Mouse (Mus musculus) hindbrain, postnatal 0 days (tissue): ENCODE data around the gene Ostm1. TPM values are rescaled to one million over a fixed set of nuclear protein-coding genes. Genes with fewer than 3 reads are reported as not detected.

ENCODE experiments used
- ATAC-seq: fragments of 200-750 bp; cut with Nextera tagmentation; 2 replicates; pipeline ENCODE4 v1.8.0; 2017; ENCODE audit warnings: mild to moderate bottlenecking, moderate TSS enrichment, moderate library complexity
- DNase-seq: peaks from one replicate; pipeline ENCODE4 v3.0.0-alpha.2; 2015; ENCODE audit warnings: low spot score
- H3K27ac ChIP-seq: fragments of 300-500 bp; sonication (generic); 2 replicates; pipeline ENCODE4 v1.5.1; 2014; ENCODE audit warnings: mild to moderate bottlenecking
- H3K27me3 ChIP-seq: fragments of 300-500 bp; sonication (generic); 2 replicates; pipeline ENCODE4 v1.6.1; 2014; ENCODE audit warnings: low read length, mixed read lengths; ENCODE audit not compliant: insufficient read depth
- H3K36me3 ChIP-seq: fragments of 300-500 bp; sonication (generic); 2 replicates; pipeline ENCODE4 v1.6.1; 2014; ENCODE audit warnings: low read length, mixed read lengths; ENCODE audit not compliant: insufficient read depth
- H3K4me1 ChIP-seq: fragments of 300-500 bp; sonication (generic); 2 replicates; pipeline ENCODE4 v1.6.1; 2014; ENCODE audit warnings: antibody characterized with exemption, low read length, mixed read lengths; ENCODE audit not compliant: insufficient read depth
- H3K4me2 ChIP-seq: fragments of 300-500 bp; sonication (generic); 2 replicates; pipeline ENCODE4 v1.6.1; 2014; ENCODE audit warnings: low read depth, mild to moderate bottlenecking, low read length, moderate library complexity, mixed read lengths
- H3K4me3 ChIP-seq: fragments of 300-500 bp; sonication (generic); 2 replicates; pipeline ENCODE4 v1.5.1; 2014; ENCODE audit warnings: low read length
- H3K9ac ChIP-seq: fragments of 300-500 bp; sonication (generic); replicated peaks from 2 replicates; pipeline ENCODE4 v1.6.1; 2014; ENCODE audit warnings: mild to moderate bottlenecking, low read length, moderate library complexity, mixed read lengths
- H3K9me3 ChIP-seq: fragments of 300-500 bp; sonication (generic); 2 replicates; pipeline ENCODE4 v1.6.1; 2016; ENCODE audit warnings: low read length, mixed read lengths
- CTCF ChIP-seq: IDR thresholded peaks from 2 replicates; pipeline ENCODE4 v1.5.1; 2016; ENCODE audit warnings: antibody characterized with exemption, control low read depth, low read depth
- WGBS: fragments of 180-500 bp; shearing (Covaris S2); extraction: QIAGEN DNeasy Blood & Tissue Kit; methylation state at CpG from one replicate; pipeline ENCODE4 v1.1.7; 2014; 5-methylcytosine and 5-hydroxymethylcytosine counted together
- polyA plus RNA-seq: library from polyadenylated mRNA; unstranded; fragments of >200 nt; fragmentation: Nextera tagmentation; extraction: Ambion mirVana; gene quantifications from 2 replicates; pipeline ENCODE4 v1.2.1, GENCODE M21; 2015
- total RNA-seq: library from RNA; depleted of rRNA; stranded (reverse); fragments of >200 nt; gene quantifications from 2 replicates; pipeline ENCODE4 v1.2.3, GENCODE M21; 2014

Ostm1 gene
- total and polyA plus RNA-seq, 2 experiments from 2014 or later, result 36.8 to 43.1 TPM

- no peak for TF ChIP-seq CTCF
- no peak overlapping the region for H3K4me3 ChIP-seq
- WGBS, result 84% methylated on average over 2 of the region's 2 CpGs
- ATAC-seq (no peak), DNase-seq (no peak)
- H3K4me2 ChIP-seq, result no peak overlapping the region
- H3K27ac ChIP-seq, result no peak overlapping the region
- no peaks in the 10 kb centered on the region for H3K36me3 ChIP-seq
- no peaks in the 10 kb centered on the region for H3K4me1 ChIP-seq
- no peaks in the 10 kb centered on the region for H3K9me3 ChIP-seq
- peaks cover 40% of the 10 kb centered on the region for H3K27me3 ChIP-seq
- H3K9ac ChIP-seq, result no peak overlapping the region
Measured at GRCm38 (mm10) chr10:42625907-42626306, 42.3 kb downstream of the Ostm1 start.

- Histone ChIP-seq H3K4me1 (peaks cover 6% of the 10 kb centered on the region; the same call in 1 of the 2 replicates), H3K27ac (no peak overlapping the region), H3K9me3 (no peaks in the 10 kb centered on the region), H3K27me3 (peaks cover 60% of the 10 kb centered on the region), H3K9ac (no peak overlapping the region), H3K4me2 (no peak overlapping the region), H3K4me3 (no peak overlapping the region), H3K36me3 (no peaks in the 10 kb centered on the region)
- no peak for TF ChIP-seq CTCF
- 5% methylated on average over 19 of the region's 19 CpGs for WGBS
- ATAC-seq (no peak), DNase-seq (no peak)
Measured at GRCm38 (mm10) chr10:42630596-42631355, 47.2 kb downstream of the Ostm1 start.

GRCm38 (mm10) chr10:42631754-42632452, 48.3 kb downstream of the Ostm1 start:
- WGBS, result 3% methylated on average over 42 of the region's 42 CpGs
- Histone ChIP-seq H3K4me1 (peaks cover 6% of the 10 kb centered on the region; the same call in 1 of the 2 replicates), H3K4me2 (peak overlapping the region; percentile 48), H3K4me3 (peak overlapping the region; percentile 22; the same call in 1 of the 2 replicates), H3K9ac (no peak overlapping the region), H3K27me3 (peaks cover 65% of the 10 kb centered on the region), H3K9me3 (no peaks in the 10 kb centered on the region), H3K36me3 (no peaks in the 10 kb centered on the region), H3K27ac (no peak overlapping the region)
- no peak for ATAC-seq
- DNase-seq, result no peak
- no peak for TF ChIP-seq CTCF

GRCm38 (mm10) chr10:42632453-42633360, 49.1 kb downstream of the Ostm1 start:
- Histone ChIP-seq H3K4me3 (peak overlapping the region; percentile 22), H3K4me1 (peaks cover 6% of the 10 kb centered on the region; the same call in 1 of the 2 replicates), H3K27ac (no peak overlapping the region), H3K9me3 (no peaks in the 10 kb centered on the region), H3K27me3 (peaks cover 72% of the 10 kb centered on the region), H3K9ac (no peak overlapping the region), H3K4me2 (peak overlapping the region; percentile 48), H3K36me3 (no peaks in the 10 kb centered on the region)
- DNase-seq (no peak), ATAC-seq (no peak)
- no peak for TF ChIP-seq CTCF
- 1% methylated on average over 38 of the region's 39 CpGs for WGBS

- H3K9ac ChIP-seq, result no peak overlapping the region
- peaks cover 72% of the 10 kb centered on the region for H3K27me3 ChIP-seq
- peak overlapping the region; percentile 48 for H3K4me2 ChIP-seq
- 5% methylated on average over 23 of the region's 23 CpGs for WGBS
- no peak for ATAC-seq
- DNase-seq, result no peak
- H3K9me3 ChIP-seq, result no peaks in the 10 kb centered on the region
- TF ChIP-seq CTCF, result no peak
- no peaks in the 10 kb centered on the region for H3K36me3 ChIP-seq
- peaks cover 6% of the 10 kb centered on the region; the same call in 1 of the 2 replicates for H3K4me1 ChIP-seq
- no peak overlapping the region for H3K27ac ChIP-seq
- H3K4me3 ChIP-seq, result peak overlapping the region; percentile 22
Measured at GRCm38 (mm10) chr10:42633361-42634121, 49.9 kb downstream of the Ostm1 start.
